Mouse (Mus musculus) neural tube, embryonic 11.5 days (tissue): ENCODE data around the gene Pofut1. TPM values are rescaled to one million over a fixed set of nuclear protein-coding genes. Genes with fewer than 3 reads are reported as not detected.

Experiments
- ATAC-seq: fragments of 200-750 bp; cut with Nextera tagmentation; 2 replicates; pipeline ENCODE4 v1.8.0; 2017; ENCODE audit warnings: moderate number of reproducible peaks, mild to moderate bottlenecking, moderate TSS enrichment, moderate library complexity; ENCODE audit not compliant: insufficient read depth, low FRiP score, low TSS enrichment
- DNase-seq: peaks from one replicate; pipeline ENCODE4 v3.0.0-alpha.2; 2015; ENCODE audit warnings: low spot score
- H3K27ac ChIP-seq: fragments of 300-500 bp; sonication (generic); 2 replicates; pipeline ENCODE4 v1.5.1; 2014; ENCODE audit warnings: low read depth, mild to moderate bottlenecking, low read length
- H3K27me3 ChIP-seq: fragments of 300-500 bp; sonication (generic); 2 replicates; pipeline ENCODE4 v1.6.1; 2014; ENCODE audit warnings: mild to moderate bottlenecking, low read length, mixed read lengths; ENCODE audit not compliant: control insufficient read depth, insufficient read depth
- H3K36me3 ChIP-seq: fragments of 300-500 bp; sonication (generic); 2 replicates; pipeline ENCODE4 v1.6.1; 2014; ENCODE audit warnings: mild to moderate bottlenecking, low read length, moderate library complexity, mixed read lengths; ENCODE audit not compliant: control insufficient read depth, insufficient read depth
- H3K4me1 ChIP-seq: fragments of 300-500 bp; sonication (generic); 2 replicates; pipeline ENCODE4 v1.6.1; 2014; ENCODE audit warnings: low read length, mixed read lengths; ENCODE audit not compliant: control insufficient read depth, insufficient read depth
- H3K4me2 ChIP-seq: fragments of 300-500 bp; sonication (generic); 2 replicates; pipeline ENCODE4 v1.6.1; 2014; ENCODE audit warnings: low read depth, mild to moderate bottlenecking, moderate library complexity
- H3K4me3 ChIP-seq: fragments of 300-500 bp; sonication (generic); 2 replicates; pipeline ENCODE4 v1.5.1; 2014; ENCODE audit warnings: low read depth, low read length
- H3K9ac ChIP-seq: fragments of 300-500 bp; sonication (generic); 2 replicates; pipeline ENCODE4 v1.6.1; 2014; ENCODE audit warnings: mild to moderate bottlenecking, low read length
- H3K9me3 ChIP-seq: fragments of 300-500 bp; sonication (generic); 2 replicates; pipeline ENCODE4 v1.6.1; 2016; ENCODE audit warnings: low read length; ENCODE audit not compliant: control insufficient read depth
- WGBS: fragments of 180-500 bp; shearing (Covaris S2); extraction: QIAGEN DNeasy Blood & Tissue Kit; methylation state at CpG from one replicate; pipeline ENCODE4 v1.1.7; 2014; 5-methylcytosine and 5-hydroxymethylcytosine counted together
- polyA plus RNA-seq: library from polyadenylated mRNA; unstranded; fragments of >200 nt; fragmentation: Nextera tagmentation; extraction: Ambion mirVana; gene quantifications from 2 replicates; pipeline ENCODE4 v1.2.1, GENCODE M21; 2014

The Pofut1 gene
- polyA plus RNA-seq, 1 experiment from 2014 or later, result 5.4 TPM

DNA sequence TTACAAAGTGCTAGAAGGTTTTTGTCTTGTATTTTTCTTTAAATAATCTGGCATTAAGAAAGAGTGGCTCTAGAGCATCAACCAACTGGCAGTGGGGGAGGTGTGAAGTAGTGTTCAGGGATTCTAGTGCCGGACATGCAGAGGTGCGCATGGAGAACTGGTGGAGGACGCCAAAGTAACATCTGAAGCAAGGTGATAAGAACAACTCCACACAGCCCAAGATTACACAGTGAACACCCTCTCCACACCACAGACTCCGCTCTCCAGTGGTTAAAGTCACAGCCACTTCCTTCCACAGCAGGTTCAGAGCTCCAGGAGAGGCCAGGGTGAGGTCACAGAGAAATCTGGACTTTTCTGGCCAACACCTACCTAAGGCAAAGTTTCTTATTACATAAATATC, 13.4 kb upstream of the Pofut1 start:
- H3K36me3 ChIP-seq, result peaks cover 29% of the 10 kb centered on the region
- H3K27me3 ChIP-seq, result no peaks in the 10 kb centered on the region
- DNase-seq (no peak), ATAC-seq (no peak)
- WGBS, result 87% methylated on average over 4 of the region's 4 CpGs
- H3K27ac ChIP-seq, result no peak overlapping the region
- H3K4me3 ChIP-seq, result no peak overlapping the region
- no peak overlapping the region for H3K9ac ChIP-seq
- H3K4me2 ChIP-seq, result no peak overlapping the region
- H3K4me1 ChIP-seq, result 0 out of 2 replicates have a peak, but pooled peaks cover 2% of the 10 kb centered on the region
- no peaks in the 10 kb centered on the region for H3K9me3 ChIP-seq

DNA sequence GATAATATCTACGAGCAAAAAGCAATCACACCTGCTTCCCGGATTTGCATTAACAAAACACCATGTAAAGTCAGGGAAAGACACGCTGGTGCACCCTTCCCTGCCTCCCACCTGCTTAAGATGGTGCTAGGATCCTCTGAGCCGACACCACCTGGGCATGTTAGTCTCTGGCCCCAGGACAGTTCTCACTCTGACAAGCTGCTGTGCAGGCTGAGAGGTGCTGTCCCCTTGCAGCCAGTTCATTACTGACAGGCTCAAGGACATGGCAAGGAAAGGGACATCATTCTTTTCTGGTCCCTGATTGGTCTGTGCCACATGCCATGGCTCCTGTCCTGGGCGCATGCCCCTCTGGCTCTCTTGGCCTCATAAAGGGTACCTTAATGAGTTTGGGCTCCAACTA, 12.8 kb upstream of the Pofut1 start:
- Histone ChIP-seq H3K4me3 (no peak overlapping the region), H3K9ac (no peak overlapping the region), H3K9me3 (no peaks in the 10 kb centered on the region), H3K27ac (no peak overlapping the region), H3K4me1 (0 out of 2 replicates have a peak, but pooled peaks cover 2% of the 10 kb centered on the region), H3K36me3 (peaks cover 29% of the 10 kb centered on the region), H3K27me3 (no peaks in the 10 kb centered on the region), H3K4me2 (no peak overlapping the region)
- WGBS, result 89% methylated on average over 5 of the region's 5 CpGs
- ATAC-seq, result no peak
- DNase-seq, result no peak

DNA sequence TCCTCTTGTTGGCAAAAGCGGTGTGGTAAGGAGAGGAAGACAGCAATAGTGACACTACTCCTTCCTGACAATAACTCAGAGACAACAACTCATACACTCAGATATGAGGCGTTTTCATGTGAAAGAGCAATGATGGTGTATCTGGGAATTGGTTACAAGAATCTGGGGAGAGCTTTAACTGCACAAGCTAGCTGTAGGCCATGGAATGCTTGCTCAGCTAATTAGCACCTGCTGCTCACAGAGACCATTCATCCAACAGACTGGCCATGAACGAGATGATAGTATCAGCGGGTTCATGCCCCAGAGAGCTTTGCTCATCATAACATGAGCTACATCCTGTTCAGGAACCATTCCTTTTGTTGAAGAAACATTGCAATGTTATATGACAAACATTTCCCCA, 4.1 kb upstream of the Pofut1 start:
- DNase-seq (no peak), ATAC-seq (no peak)
- no peak overlapping the region for H3K4me3 ChIP-seq
- no peak overlapping the region for H3K27ac ChIP-seq
- H3K9me3 ChIP-seq, result no peaks in the 10 kb centered on the region
- peaks cover 18% of the 10 kb centered on the region for H3K36me3 ChIP-seq
- no peaks in the 10 kb centered on the region for H3K27me3 ChIP-seq
- H3K4me1 ChIP-seq, result peaks cover 9% of the 10 kb centered on the region
- no peak overlapping the region for H3K9ac ChIP-seq
- 84% methylated on average over 4 of the region's 4 CpGs for WGBS
- no peak overlapping the region for H3K4me2 ChIP-seq

DNA sequence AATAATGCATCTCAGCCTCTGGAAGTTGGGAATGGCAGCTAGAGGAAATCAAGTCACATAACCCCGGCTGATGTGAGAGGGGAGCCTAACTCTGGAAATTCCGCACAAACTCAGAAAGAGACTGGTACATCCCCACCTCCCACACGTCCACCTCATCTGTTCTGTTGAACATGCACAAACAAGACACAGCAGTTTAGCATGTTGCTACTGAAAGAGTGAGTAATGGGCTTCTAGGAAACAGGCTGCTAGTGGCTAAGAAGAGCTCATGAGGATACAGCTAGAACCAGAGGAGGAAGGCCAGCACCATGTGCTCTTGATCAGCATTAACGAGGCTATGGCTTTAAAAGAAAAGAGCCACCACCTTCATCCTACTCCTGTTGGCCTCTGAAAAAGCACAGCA, 3.4 kb upstream of the Pofut1 start:
- no peak for ATAC-seq
- no peak overlapping the region for H3K4me3 ChIP-seq
- H3K9ac ChIP-seq, result no peak overlapping the region
- H3K4me1 ChIP-seq, result peaks cover 11% of the 10 kb centered on the region
- WGBS, result 83% methylated on average over 4 of the region's 4 CpGs
- no peak for DNase-seq
- H3K4me2 ChIP-seq, result no peak overlapping the region
- H3K9me3 ChIP-seq, result no peaks in the 10 kb centered on the region
- H3K27ac ChIP-seq, result no peak overlapping the region
- peaks cover 15% of the 10 kb centered on the region for H3K36me3 ChIP-seq
- no peaks in the 10 kb centered on the region for H3K27me3 ChIP-seq

DNA sequence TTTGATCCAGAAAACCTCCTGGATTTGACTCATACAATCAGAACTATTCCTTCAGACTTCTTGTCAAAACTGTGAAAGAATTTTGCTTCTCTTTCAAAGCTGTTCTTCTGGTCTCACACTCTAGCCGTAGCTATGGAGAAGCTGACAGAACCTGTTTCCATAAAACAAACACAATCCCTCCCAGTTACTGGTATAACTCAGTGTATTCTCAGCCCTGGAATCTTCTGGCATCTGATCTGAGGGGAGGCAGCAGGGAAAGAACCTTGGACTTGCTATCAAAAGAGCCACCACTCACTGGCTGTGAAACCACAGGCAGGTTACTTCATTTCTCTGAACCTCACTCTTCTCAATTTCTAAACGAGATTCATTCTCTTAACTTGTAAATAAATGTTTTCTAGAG, 2.9 kb upstream of the Pofut1 start:
- Histone ChIP-seq H3K4me3 (no peak overlapping the region), H3K9me3 (no peaks in the 10 kb centered on the region), H3K4me1 (peaks cover 11% of the 10 kb centered on the region), H3K27me3 (no peaks in the 10 kb centered on the region), H3K36me3 (peaks cover 15% of the 10 kb centered on the region), H3K4me2 (no peak overlapping the region), H3K27ac (no peak overlapping the region), H3K9ac (no peak overlapping the region)
- WGBS, result 85% methylated on average over 2 of the region's 2 CpGs
- DNase-seq (no peak), ATAC-seq (no peak)

DNA sequence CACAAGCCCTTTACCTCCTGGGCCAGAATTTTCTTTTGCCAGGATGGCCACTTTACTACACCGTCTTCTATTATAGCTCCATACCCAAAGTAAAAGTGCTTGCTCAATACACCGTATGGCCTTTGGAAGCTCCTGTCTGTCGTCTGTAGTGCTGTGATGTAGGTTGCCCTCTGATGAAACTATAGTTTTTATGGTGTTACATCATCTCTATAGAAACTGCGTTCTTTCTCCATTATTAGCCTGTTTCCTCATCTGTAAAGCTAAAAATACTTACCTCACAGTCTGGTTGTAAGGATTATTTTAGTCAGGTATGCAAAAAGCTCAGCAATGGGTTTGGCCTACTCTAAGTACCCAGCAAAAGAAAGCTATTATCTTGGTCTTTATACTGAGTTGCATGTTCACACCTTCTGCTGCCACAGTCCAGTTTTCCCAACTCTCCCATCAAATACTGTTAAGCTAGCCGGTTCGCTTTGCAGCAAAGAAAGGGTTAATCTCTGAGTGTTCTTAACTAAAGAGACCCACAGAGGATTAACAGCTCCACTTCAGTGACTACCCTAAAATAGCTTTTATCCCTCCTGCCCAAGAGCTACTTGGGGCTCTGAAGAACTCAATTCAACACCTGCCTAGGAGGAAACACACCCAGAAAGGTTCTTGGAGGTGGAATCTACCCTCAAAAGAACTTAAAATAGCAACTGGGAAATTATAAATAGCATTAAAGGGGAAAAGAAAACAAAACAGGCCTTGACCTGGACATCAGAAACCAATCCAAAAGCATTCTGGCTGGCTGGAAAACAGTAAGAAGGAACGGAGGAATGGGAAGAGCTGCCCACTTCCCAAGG, 2.1 kb upstream of the Pofut1 start:
- Histone ChIP-seq H3K27me3 (no peaks in the 10 kb centered on the region), H3K4me3 (peak overlapping the region; percentile 98), H3K4me2 (peak overlapping the region; percentile 79), H3K4me1 (peaks cover 11% of the 10 kb centered on the region), H3K9me3 (no peaks in the 10 kb centered on the region), H3K36me3 (peaks cover 12% of the 10 kb centered on the region), H3K9ac (peak overlapping the region; percentile 98), H3K27ac (no peak overlapping the region)
- 70% methylated on average over 7 of the region's 7 CpGs for WGBS
- no peak for DNase-seq
- no peak for ATAC-seq

DNA sequence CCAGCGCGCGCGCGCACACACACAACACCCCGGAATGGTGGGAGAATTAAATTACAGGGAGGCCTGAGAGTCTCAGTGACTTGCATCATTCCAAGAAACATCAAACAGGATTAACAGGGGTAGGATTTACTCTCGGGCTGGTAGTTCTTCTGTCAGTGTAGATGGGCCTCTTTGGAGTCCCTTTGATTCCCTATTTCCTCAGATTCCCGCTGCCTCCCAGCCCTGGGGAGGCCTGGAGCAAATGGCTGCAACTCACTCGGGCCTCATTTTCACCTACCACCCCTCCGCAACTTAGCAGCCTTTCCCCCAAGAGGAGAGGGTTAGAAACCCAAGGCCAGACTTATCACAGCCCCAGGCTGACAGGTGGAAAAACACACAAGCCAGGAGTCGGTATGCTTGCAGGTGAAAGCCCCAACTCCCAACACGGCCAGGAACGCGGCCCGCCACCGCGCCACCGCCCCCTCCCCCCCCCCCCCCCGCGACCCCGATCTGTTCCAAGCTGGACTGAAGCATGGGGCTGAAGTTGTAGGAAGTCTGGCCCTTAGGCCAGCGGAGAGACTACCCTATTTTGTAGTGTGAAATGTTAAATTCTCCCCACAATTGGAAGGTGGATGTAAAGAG, 1.4 kb upstream of the Pofut1 start:
- Histone ChIP-seq H3K9me3 (no peaks in the 10 kb centered on the region), H3K27me3 (no peaks in the 10 kb centered on the region), H3K4me2 (peak overlapping the region; percentile 79), H3K4me1 (peaks cover 11% of the 10 kb centered on the region), H3K36me3 (0 out of 2 replicates have a peak, but pooled peaks cover 7% of the 10 kb centered on the region), H3K27ac (no peak overlapping the region), H3K4me3 (peak overlapping the region; percentile 98), H3K9ac (peak overlapping the region; percentile 98)
- DNase-seq (peak; percentile 15), ATAC-seq (no peak)
- 9% methylated on average over 15 of the region's 22 CpGs for WGBS

DNA sequence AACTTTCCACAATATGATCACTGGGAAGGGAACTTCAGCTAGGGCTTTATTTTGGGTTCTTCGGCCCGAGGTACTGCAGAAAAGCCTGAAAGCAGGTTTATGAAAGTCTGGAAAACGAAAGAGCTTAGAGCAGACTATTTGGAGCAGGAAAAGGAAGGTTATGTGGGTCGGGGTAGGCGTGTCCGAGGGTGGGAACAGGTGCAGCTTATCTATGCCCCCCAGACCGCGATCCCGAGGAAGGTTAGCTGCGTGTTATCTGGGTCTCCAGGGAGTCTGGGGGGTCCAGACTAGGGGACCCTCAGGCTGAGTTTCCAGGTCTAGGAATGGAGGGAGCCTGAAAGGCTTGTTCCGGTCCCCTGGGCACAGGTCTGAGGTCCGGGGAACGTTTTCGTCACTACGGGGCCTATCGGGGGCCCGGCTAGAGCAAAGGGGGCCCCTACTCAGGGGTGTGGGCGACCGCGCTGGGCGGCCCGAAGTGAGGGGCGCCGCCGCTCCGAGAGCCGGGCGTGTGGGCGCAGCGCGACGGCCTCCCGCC, 565 bp upstream of the Pofut1 start:
- DNase-seq, result peak; percentile 34
- WGBS, result under 1% methylated on average over 22 of the region's 33 CpGs
- H3K4me2 ChIP-seq, result peak overlapping the region; percentile 79
- H3K9ac ChIP-seq, result peak overlapping the region; percentile 98
- H3K4me3 ChIP-seq, result peak overlapping the region; percentile 98
- H3K27ac ChIP-seq, result peak overlapping the region; percentile 88
- peaks cover 11% of the 10 kb centered on the region for H3K4me1 ChIP-seq
- no peaks in the 10 kb centered on the region for H3K27me3 ChIP-seq
- H3K36me3 ChIP-seq, result 0 out of 2 replicates have a peak, but pooled peaks cover 2% of the 10 kb centered on the region
- peak; percentile 70; the same call in 1 of the 2 replicates for ATAC-seq
- no peaks in the 10 kb centered on the region for H3K9me3 ChIP-seq
